Mouse (Mus musculus): ENCODE results near the gene Gm17622. TPM values are rescaled to one million over a fixed set of nuclear protein-coding genes. Genes with fewer than 3 reads are reported as not detected.

The Gm17622 gene
- polyA plus RNA-seq, 1 experiment from 2014 or later: not detected

- H3K4me1 ChIP-seq (replicated peaks; ENCODE audit: insufficient read depth, low read length): no peaks in the 10 kb centered on the region; the same call in 1 of the 2 replicates
- no peak overlapping the region for H3K4me2 ChIP-seq (ENCODE audit: low read length)
- 79% methylated on average over 5 of the region's 5 CpGs for WGBS
- H3K27me3 ChIP-seq (ENCODE audit: insufficient read depth, low read length): no peaks in the 10 kb centered on the region
- H3K36me3 ChIP-seq (ENCODE audit: insufficient read depth, low read length): no peaks in the 10 kb centered on the region; the same call in 1 of the 2 replicates
- DNase-seq (ENCODE audit: low spot score) (peak; percentile 64), ATAC-seq (replicated peaks; ENCODE audit: low FRiP score, low read depth) (no peak)
- H3K27ac ChIP-seq: no peak overlapping the region
- no peak overlapping the region for H3K4me3 ChIP-seq (replicated peaks; ENCODE audit: low read depth, low read length)
- TF ChIP-seq CTCF (IDR thresholded peaks at IDR 0.05; ENCODE audit: low read depth): no peak
- H3K9ac ChIP-seq (ENCODE audit: low read depth, low read length): no peak overlapping the region
- no peaks in the 10 kb centered on the region; the same call in 1 of the 2 replicates for H3K9me3 ChIP-seq (replicated peaks; ENCODE audit: low read length)
These were observed 23.8 kb downstream of the Gm17622 start for GRCm38 (mm10) chr13:96514154-96514942.

DNA sequence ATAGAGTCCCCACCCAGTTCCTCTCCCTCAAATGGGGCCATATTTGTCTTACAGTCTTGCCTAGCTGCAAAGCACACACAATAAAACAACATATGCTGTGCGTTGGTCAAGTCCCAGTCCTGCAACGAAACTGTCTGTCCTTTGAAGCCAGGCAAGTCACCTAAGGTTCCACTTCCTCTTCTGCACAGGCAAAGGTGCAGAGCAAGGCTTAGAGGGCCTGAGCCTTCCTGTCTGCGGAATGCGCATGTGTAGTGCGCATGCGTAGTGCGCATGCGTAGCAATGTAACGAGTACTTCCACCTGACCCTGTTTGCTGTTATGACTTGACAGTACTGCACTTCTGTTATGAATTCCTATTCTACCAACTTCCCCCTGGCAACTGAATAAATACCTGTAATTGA is 25.7 kb downstream of the Gm17622 start:
- TF ChIP-seq CTCF (IDR thresholded peaks at IDR 0.05; ENCODE audit: low read depth): no peak
- DNase-seq (ENCODE audit: low spot score) (no peak), ATAC-seq (replicated peaks; ENCODE audit: low FRiP score, low read depth) (no peak)
- H3K9me3 ChIP-seq (replicated peaks; ENCODE audit: low read length): no peaks in the 10 kb centered on the region; the same call in 1 of the 2 replicates
- H3K4me2 ChIP-seq (ENCODE audit: low read length): no peak overlapping the region
- WGBS: 94% methylated on average over 9 of the region's 9 CpGs
- H3K27me3 ChIP-seq (ENCODE audit: insufficient read depth, low read length): no peaks in the 10 kb centered on the region
- no peak overlapping the region for H3K4me3 ChIP-seq (replicated peaks; ENCODE audit: low read depth, low read length)
- no peaks in the 10 kb centered on the region; the same call in 1 of the 2 replicates for H3K36me3 ChIP-seq (ENCODE audit: insufficient read depth, low read length)
- H3K27ac ChIP-seq: no peak overlapping the region
- H3K4me1 ChIP-seq (replicated peaks; ENCODE audit: insufficient read depth, low read length): no peaks in the 10 kb centered on the region
- H3K9ac ChIP-seq (ENCODE audit: low read depth, low read length): no peak overlapping the region

- no peaks in the 10 kb centered on the region; the same call in 1 of the 2 replicates for H3K9me3 ChIP-seq (replicated peaks; ENCODE audit: low read length)
- no peak overlapping the region for H3K4me3 ChIP-seq (replicated peaks; ENCODE audit: low read depth, low read length)
- DNase-seq (ENCODE audit: low spot score) (no peak), ATAC-seq (replicated peaks; ENCODE audit: low FRiP score, low read depth) (no peak)
- WGBS: 78% methylated on average over 2 of the region's 2 CpGs
- H3K9ac ChIP-seq (ENCODE audit: low read depth, low read length): no peak overlapping the region
- TF ChIP-seq CTCF (IDR thresholded peaks at IDR 0.05; ENCODE audit: low read depth): no peak
- H3K4me2 ChIP-seq (ENCODE audit: low read length): no peak overlapping the region
- H3K27ac ChIP-seq: no peak overlapping the region
- H3K27me3 ChIP-seq (ENCODE audit: insufficient read depth, low read length): no peaks in the 10 kb centered on the region
- H3K36me3 ChIP-seq (ENCODE audit: insufficient read depth, low read length): no peaks in the 10 kb centered on the region; the same call in 1 of the 2 replicates
- no peaks in the 10 kb centered on the region for H3K4me1 ChIP-seq (replicated peaks; ENCODE audit: insufficient read depth, low read length)
These were observed 26.8 kb downstream of the Gm17622 start for GRCm38 (mm10) chr13:96517335-96517734.

DNA sequence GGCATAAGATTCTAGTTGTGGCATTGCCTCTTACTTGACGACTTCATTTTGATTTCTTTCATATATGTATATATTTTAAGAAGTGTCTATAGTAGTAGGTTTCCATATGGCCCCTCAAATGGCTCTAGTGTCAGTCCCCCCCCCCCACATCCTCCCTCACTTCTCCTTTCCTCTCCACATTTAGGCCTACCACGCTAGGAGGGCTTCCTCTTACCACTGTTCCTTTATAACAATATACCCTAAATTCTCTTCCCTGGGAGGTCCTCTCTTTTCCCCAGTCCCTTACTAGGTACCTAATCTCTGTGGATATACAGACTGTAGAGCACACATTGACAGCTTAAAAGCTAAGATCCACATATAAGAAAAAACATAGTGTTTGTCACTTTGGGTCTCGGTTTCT is 30.8 kb downstream of the Gm17622 start:
- TF ChIP-seq CTCF (IDR thresholded peaks at IDR 0.05; ENCODE audit: low read depth): no peak
- Histone ChIP-seq H3K27ac (no peak overlapping the region), H3K4me1 (replicated peaks; ENCODE audit: insufficient read depth, low read length) (no peaks in the 10 kb centered on the region), H3K4me2 (ENCODE audit: low read length) (no peak overlapping the region), H3K9ac (ENCODE audit: low read depth, low read length) (no peak overlapping the region), H3K36me3 (ENCODE audit: insufficient read depth, low read length) (no peaks in the 10 kb centered on the region; the same call in 1 of the 2 replicates), H3K4me3 (replicated peaks; ENCODE audit: low read depth, low read length) (no peak overlapping the region), H3K9me3 (replicated peaks; ENCODE audit: low read length) (no peaks in the 10 kb centered on the region), H3K27me3 (ENCODE audit: insufficient read depth, low read length) (no peaks in the 10 kb centered on the region)
- ATAC-seq (replicated peaks; ENCODE audit: low FRiP score, low read depth) (no peak), DNase-seq (ENCODE audit: low spot score) (no peak)
- WGBS: 86% methylated on average over 3 of the region's 3 CpGs

DNA sequence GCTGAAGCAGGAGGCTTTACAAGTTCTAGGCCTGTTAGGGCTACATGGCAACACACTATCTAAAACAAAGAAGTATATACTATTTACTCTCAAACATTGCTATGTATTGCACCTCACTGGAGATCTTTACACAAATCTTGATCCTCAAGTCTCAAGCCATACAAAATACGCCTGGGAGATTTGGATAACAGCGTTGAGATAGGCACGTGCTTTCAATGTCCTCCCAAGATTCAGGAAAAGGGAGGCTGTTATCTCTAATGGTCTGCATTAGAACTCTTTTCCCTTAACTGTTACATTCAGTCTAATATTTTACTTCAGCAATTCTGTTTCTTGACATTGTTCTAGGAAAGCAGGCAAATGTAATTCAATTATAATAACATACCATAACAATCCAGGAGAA is 36.5 kb downstream of the Gm17622 start:
- Histone ChIP-seq H3K4me1 (replicated peaks; ENCODE audit: insufficient read depth, low read length) (no peaks in the 10 kb centered on the region), H3K27me3 (ENCODE audit: insufficient read depth, low read length) (no peaks in the 10 kb centered on the region), H3K4me2 (ENCODE audit: low read length) (no peak overlapping the region), H3K9me3 (replicated peaks; ENCODE audit: low read length) (no peaks in the 10 kb centered on the region), H3K36me3 (ENCODE audit: insufficient read depth, low read length) (no peaks in the 10 kb centered on the region), H3K4me3 (replicated peaks; ENCODE audit: low read depth, low read length) (no peak overlapping the region), H3K27ac (no peak overlapping the region), H3K9ac (ENCODE audit: low read depth, low read length) (no peak overlapping the region)
- no peak for ATAC-seq (replicated peaks; ENCODE audit: low FRiP score, low read depth)
- whole genome bisulfite sequencing: 96% methylated on average over 3 of the region's 3 CpGs
- no peak for DNase-seq (ENCODE audit: low spot score)
- no peak for TF ChIP-seq CTCF (IDR thresholded peaks at IDR 0.05; ENCODE audit: low read depth)

DNA sequence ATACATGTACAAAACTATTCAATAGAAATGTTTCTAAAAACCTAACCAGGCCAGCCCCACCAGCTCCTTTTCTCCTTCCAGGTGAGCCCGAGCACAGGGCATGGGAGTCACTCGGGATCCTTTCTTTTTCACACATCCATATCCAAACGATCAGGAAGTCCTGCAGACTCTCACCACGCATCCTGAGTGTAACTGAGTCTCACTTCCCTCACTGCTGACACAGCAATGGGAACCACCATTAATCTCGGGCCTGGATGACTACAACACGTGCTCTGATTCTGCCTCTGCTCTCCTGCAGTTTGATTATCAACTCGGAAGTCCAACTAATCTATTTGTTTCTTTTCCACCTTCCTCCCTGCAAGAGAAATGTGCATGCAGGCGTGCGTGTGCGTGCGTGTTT is 37.3 kb downstream of the Gm17622 start:
- H3K27me3 ChIP-seq (ENCODE audit: insufficient read depth, low read length): no peaks in the 10 kb centered on the region
- no peak overlapping the region for H3K4me2 ChIP-seq (ENCODE audit: low read length)
- no peaks in the 10 kb centered on the region for H3K4me1 ChIP-seq (replicated peaks; ENCODE audit: insufficient read depth, low read length)
- no peaks in the 10 kb centered on the region for H3K36me3 ChIP-seq (ENCODE audit: insufficient read depth, low read length)
- ATAC-seq (replicated peaks; ENCODE audit: low FRiP score, low read depth) (no peak), DNase-seq (ENCODE audit: low spot score) (no peak)
- no peaks in the 10 kb centered on the region for H3K9me3 ChIP-seq (replicated peaks; ENCODE audit: low read length)
- no peak overlapping the region for H3K9ac ChIP-seq (ENCODE audit: low read depth, low read length)
- H3K27ac ChIP-seq: no peak overlapping the region
- 80% methylated on average over 11 of the region's 11 CpGs for WGBS
- no peak for TF ChIP-seq CTCF (IDR thresholded peaks at IDR 0.05; ENCODE audit: low read depth)
- H3K4me3 ChIP-seq (replicated peaks; ENCODE audit: low read depth, low read length): no peak overlapping the region
